Mouse (Mus musculus): ENCODE data around the gene March8. TPM values are rescaled to one million over a fixed set of nuclear protein-coding genes. Genes with fewer than 3 reads are reported as not detected.

Gene March8
- total and polyA plus RNA-seq, 2 experiments from 2014 or later: 38.2 to 90.9 TPM

DNA sequence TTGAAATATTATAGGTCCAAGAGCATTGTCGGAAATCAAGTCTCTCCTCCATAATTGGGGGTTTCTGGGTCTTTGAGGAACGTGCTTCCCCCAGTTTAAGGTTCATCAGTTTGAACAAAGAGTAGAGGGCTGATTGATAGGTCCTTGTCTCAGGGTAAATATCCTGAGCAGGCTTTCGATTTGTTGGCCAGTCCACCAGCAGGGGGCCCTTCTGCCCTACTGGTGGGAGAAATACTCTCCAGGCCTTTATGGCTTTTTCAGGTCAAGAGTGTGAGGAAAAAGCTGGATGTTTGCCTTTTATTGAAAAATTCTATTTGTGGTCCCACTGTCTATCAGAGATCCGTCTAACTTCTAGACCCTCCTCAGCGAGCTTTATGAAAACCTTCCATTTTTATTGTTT lies 90.5 kb downstream of the March8 start:
- Histone ChIP-seq H3K27me3 (ENCODE audit: insufficient read depth, low read length) (no peaks in the 10 kb centered on the region), H3K4me2 (ENCODE audit: low read depth, low read length, poor library complexity, severe bottlenecking) (no peak overlapping the region), H3K4me3 (ENCODE audit: low read depth, low read length) (no peak overlapping the region), H3K27ac (ENCODE audit: low read depth, low read length) (no peak overlapping the region), H3K36me3 (ENCODE audit: insufficient read depth, low read length) (no peaks in the 10 kb centered on the region), H3K4me1 (ENCODE audit: insufficient read depth, low read length) (no peaks in the 10 kb centered on the region), H3K9me3 (ENCODE audit: low read length) (0 out of 2 replicates have a peak, but pooled peaks cover 5% of the 10 kb centered on the region), H3K9ac (replicated peaks; ENCODE audit: low read length, poor library complexity, severe bottlenecking) (no peak overlapping the region)
- peak; percentile 53 for TF ChIP-seq CTCF (IDR thresholded peaks at IDR 0.05)
- WGBS: 70% methylated on average over 5 of the region's 5 CpGs
- no peak for DNase-seq (ENCODE audit: low spot score)
- no peak for ATAC-seq (ENCODE audit: low FRiP score)

DNA sequence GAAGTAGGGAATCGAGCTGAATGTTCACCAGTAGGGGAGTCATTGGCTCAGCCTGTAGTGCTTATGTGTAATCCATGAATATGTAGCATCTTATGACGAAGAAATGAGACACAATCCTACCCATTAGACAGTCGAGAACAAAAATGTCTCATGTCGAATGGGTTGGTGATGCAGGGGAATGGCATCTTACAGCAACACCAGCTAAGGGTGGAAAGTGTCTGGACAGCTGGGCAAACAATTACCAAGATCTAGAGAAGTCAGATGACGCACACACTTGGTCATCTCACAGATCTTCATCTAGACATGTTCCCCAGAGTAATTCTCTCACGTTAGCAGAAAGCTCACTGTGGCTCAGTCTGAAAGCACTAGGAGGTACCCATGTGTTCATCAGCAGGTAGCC lies 101.0 kb downstream of the March8 start:
- 80% methylated on average over 6 of the region's 6 CpGs for WGBS
- no peaks in the 10 kb centered on the region for H3K36me3 ChIP-seq (ENCODE audit: insufficient read depth, low read length)
- no peak overlapping the region for H3K9ac ChIP-seq (replicated peaks; ENCODE audit: low read length, poor library complexity, severe bottlenecking)
- no peak for TF ChIP-seq CTCF (IDR thresholded peaks at IDR 0.05)
- no peak overlapping the region for H3K4me2 ChIP-seq (ENCODE audit: low read depth, low read length, poor library complexity, severe bottlenecking)
- no peak for ATAC-seq (ENCODE audit: low FRiP score)
- H3K27ac ChIP-seq (ENCODE audit: low read depth, low read length): no peak overlapping the region
- no peak for DNase-seq (ENCODE audit: low spot score)
- no peaks in the 10 kb centered on the region for H3K27me3 ChIP-seq (ENCODE audit: insufficient read depth, low read length)
- no peaks in the 10 kb centered on the region for H3K9me3 ChIP-seq (ENCODE audit: low read length)
- H3K4me3 ChIP-seq (ENCODE audit: low read depth, low read length): no peak overlapping the region
- H3K4me1 ChIP-seq (ENCODE audit: insufficient read depth, low read length): no peaks in the 10 kb centered on the region

DNA sequence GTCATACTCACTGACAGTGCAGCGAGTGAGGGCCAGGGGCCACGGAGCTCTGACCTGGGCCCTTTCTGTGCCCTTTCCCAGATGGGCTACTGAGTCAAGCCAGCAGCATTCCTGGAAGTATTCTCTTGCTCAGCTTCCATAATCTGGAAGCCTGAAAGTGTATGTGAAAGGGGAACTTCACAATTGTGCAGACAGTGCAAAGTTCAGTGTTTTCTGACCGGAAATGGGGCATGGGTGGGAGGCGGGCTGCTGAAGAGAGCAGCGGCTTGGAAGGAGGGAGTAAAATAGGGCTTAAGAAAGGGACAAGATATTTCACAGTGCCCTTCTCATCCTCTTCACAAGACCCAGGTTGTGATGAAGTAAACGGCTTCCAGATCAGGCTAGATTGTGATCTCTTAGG lies 101.7 kb downstream of the March8 start:
- no peak for TF ChIP-seq CTCF (IDR thresholded peaks at IDR 0.05)
- 89% methylated on average over 6 of the region's 6 CpGs for WGBS
- no peak for ATAC-seq (ENCODE audit: low FRiP score)

DNA sequence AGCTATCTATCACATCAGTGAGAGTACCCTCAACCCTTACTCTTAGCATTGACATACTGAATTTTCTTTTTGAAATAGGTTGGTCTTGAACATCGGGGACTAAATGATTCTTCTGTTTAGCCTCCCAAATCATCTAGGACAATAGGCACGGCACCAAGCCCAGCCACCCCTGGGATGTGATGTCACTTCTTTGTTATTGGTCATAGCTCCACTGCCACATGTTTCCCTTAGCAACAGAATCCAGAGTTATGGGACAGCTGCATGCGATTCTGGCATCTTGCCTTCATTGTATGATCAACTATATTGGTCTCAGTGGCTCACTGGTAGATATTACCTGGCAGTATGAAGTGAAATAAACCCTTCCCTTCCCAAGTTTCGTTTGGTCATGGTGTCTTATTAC lies 102.6 kb downstream of the March8 start:
- Histone ChIP-seq H3K9me3 (ENCODE audit: low read length) (no peaks in the 10 kb centered on the region), H3K4me2 (ENCODE audit: low read depth, low read length, poor library complexity, severe bottlenecking) (no peak overlapping the region), H3K4me1 (ENCODE audit: insufficient read depth, low read length) (no peaks in the 10 kb centered on the region), H3K9ac (replicated peaks; ENCODE audit: low read length, poor library complexity, severe bottlenecking) (no peak overlapping the region), H3K36me3 (ENCODE audit: insufficient read depth, low read length) (no peaks in the 10 kb centered on the region), H3K27ac (ENCODE audit: low read depth, low read length) (no peak overlapping the region), H3K4me3 (ENCODE audit: low read depth, low read length) (no peak overlapping the region), H3K27me3 (ENCODE audit: insufficient read depth, low read length) (no peaks in the 10 kb centered on the region)
- ATAC-seq (ENCODE audit: low FRiP score): no peak
- no peak for DNase-seq (ENCODE audit: low spot score)
- 65% methylated on average over 4 of the region's 4 CpGs for WGBS
- no peak for TF ChIP-seq CTCF (IDR thresholded peaks at IDR 0.05)

More for the DNA sequence above, 101.7 kb downstream of the March8 start:
- Histone ChIP-seq H3K4me3 (ENCODE audit: low read depth, low read length) (no peak overlapping the region), H3K9me3 (ENCODE audit: low read length) (no peaks in the 10 kb centered on the region), H3K4me2 (ENCODE audit: low read depth, low read length, poor library complexity, severe bottlenecking) (no peak overlapping the region), H3K27me3 (ENCODE audit: insufficient read depth, low read length) (no peaks in the 10 kb centered on the region), H3K9ac (replicated peaks; ENCODE audit: low read length, poor library complexity, severe bottlenecking) (no peak overlapping the region), H3K36me3 (ENCODE audit: insufficient read depth, low read length) (no peaks in the 10 kb centered on the region), H3K4me1 (ENCODE audit: insufficient read depth, low read length) (no peaks in the 10 kb centered on the region), H3K27ac (ENCODE audit: low read depth, low read length) (no peak overlapping the region)
- DNase-seq (ENCODE audit: low spot score): no peak

DNA sequence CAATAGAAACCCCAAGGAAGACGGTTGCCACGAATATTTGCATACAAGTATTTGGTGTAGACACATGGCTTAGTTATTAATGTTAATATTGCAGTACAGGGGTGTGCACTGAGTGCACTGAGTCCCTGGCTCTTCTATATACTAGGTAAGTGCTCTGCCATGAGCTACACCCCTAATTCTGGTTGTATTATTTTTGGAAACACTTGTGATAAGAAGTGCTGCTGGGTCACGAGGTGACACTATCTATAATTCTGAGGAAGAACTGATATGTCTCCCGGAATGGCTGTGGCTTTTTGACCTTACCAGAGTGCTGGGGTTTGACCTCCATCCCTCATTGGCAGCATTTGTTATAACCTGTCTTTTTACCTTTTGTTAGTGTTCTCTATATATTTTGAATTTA lies 103.0 kb downstream of the March8 start:
- 87% methylated on average over 4 of the region's 4 CpGs for WGBS
- Histone ChIP-seq H3K36me3 (ENCODE audit: insufficient read depth, low read length) (no peaks in the 10 kb centered on the region), H3K4me2 (ENCODE audit: low read depth, low read length, poor library complexity, severe bottlenecking) (no peak overlapping the region), H3K9ac (replicated peaks; ENCODE audit: low read length, poor library complexity, severe bottlenecking) (no peak overlapping the region), H3K4me1 (ENCODE audit: insufficient read depth, low read length) (no peaks in the 10 kb centered on the region), H3K4me3 (ENCODE audit: low read depth, low read length) (no peak overlapping the region), H3K9me3 (ENCODE audit: low read length) (no peaks in the 10 kb centered on the region), H3K27ac (ENCODE audit: low read depth, low read length) (no peak overlapping the region), H3K27me3 (ENCODE audit: insufficient read depth, low read length) (no peaks in the 10 kb centered on the region)
- ATAC-seq (ENCODE audit: low FRiP score): no peak
- no peak for DNase-seq (ENCODE audit: low spot score)
- TF ChIP-seq CTCF (IDR thresholded peaks at IDR 0.05): no peak

DNA sequence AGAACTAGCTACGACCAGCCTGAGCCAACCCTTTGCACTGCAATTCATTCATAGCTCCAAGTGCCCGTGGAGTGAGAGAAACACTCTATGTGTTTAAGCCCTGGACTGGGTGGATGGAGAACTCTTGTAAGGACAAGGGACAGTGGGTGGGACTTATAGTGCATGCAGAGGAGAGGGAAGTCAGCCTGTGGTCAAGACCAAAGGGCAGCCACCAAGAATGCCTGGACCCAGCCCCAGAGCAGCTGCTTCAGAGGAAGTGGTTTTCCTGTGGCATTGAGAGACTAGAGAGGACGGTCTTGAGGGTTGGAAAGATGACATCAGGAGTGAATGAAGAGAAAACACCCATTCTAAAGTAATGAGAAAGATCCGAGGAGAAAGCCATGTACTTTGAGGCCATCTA lies 118.0 kb downstream of the March8 start:
- Histone ChIP-seq H3K27ac (ENCODE audit: low read depth, low read length) (no peak overlapping the region), H3K4me2 (ENCODE audit: low read depth, low read length, poor library complexity, severe bottlenecking) (no peak overlapping the region), H3K9ac (replicated peaks; ENCODE audit: low read length, poor library complexity, severe bottlenecking) (no peak overlapping the region), H3K9me3 (ENCODE audit: low read length) (no peaks in the 10 kb centered on the region), H3K36me3 (ENCODE audit: insufficient read depth, low read length) (no peaks in the 10 kb centered on the region), H3K4me1 (ENCODE audit: insufficient read depth, low read length) (peaks cover 3% of the 10 kb centered on the region; the same call in 1 of the 2 replicates), H3K4me3 (ENCODE audit: low read depth, low read length) (no peak overlapping the region), H3K27me3 (ENCODE audit: insufficient read depth, low read length) (peaks cover 8% of the 10 kb centered on the region; the same call in 1 of the 2 replicates)
- TF ChIP-seq CTCF (IDR thresholded peaks at IDR 0.05): no peak
- DNase-seq (ENCODE audit: low spot score) (no peak), ATAC-seq (ENCODE audit: low FRiP score) (no peak)
- 84% methylated on average over 4 of the region's 4 CpGs for whole genome bisulfite sequencing

Measured in midbrain, postnatal 0 days (tissue).